Mouse (Mus musculus) stomach, embryonic 16.5 days (tissue): Measurements from ENCODE around the gene Gpat3. TPM values are rescaled to one million over a fixed set of nuclear protein-coding genes. Genes with fewer than 3 reads are reported as not detected.

ENCODE experiments used
- ATAC-seq: fragments of 200-750 bp; cut with Nextera tagmentation; 2 replicates; pipeline ENCODE4 v1.8.0; 2017; ENCODE audit warnings: moderate number of reproducible peaks, moderate TSS enrichment; ENCODE audit not compliant: insufficient read depth, low FRiP score
- H3K27ac ChIP-seq: fragments of 300-500 bp; sonication (generic); 2 replicates; pipeline ENCODE4 v1.5.1; 2014; ENCODE audit warnings: low read length
- H3K27me3 ChIP-seq: fragments of 300-500 bp; sonication (generic); 2 replicates; pipeline ENCODE4 v1.6.1; 2014; ENCODE audit warnings: low read length, control low read depth, mixed read lengths; ENCODE audit not compliant: control insufficient read depth, insufficient read depth
- H3K36me3 ChIP-seq: fragments of 300-500 bp; sonication (generic); 2 replicates; pipeline ENCODE4 v1.6.1; 2014; ENCODE audit warnings: low read length; ENCODE audit not compliant: control insufficient read depth, insufficient read depth
- H3K4me1 ChIP-seq: fragments of 300-500 bp; sonication (generic); 2 replicates; pipeline ENCODE4 v1.6.1; 2014; ENCODE audit warnings: low read length, control low read depth, mixed read lengths; ENCODE audit not compliant: control insufficient read depth, insufficient read depth
- H3K4me2 ChIP-seq: fragments of 300-500 bp; sonication (generic); 2 replicates; pipeline ENCODE4 v1.6.1; 2014; ENCODE audit warnings: low read depth, low read length, mixed read lengths
- H3K4me3 ChIP-seq: fragments of 300-500 bp; sonication (generic); replicated peaks from 2 replicates; pipeline ENCODE4 v1.5.1; 2014; ENCODE audit warnings: mild to moderate bottlenecking, low read length
- H3K9ac ChIP-seq: fragments of 300-500 bp; sonication (generic); 2 replicates; pipeline ENCODE4 v1.6.1; 2014; ENCODE audit warnings: low read length
- H3K9me3 ChIP-seq: fragments of 300-500 bp; sonication (generic); replicated peaks from 2 replicates; pipeline ENCODE4 v1.6.1; 2016; ENCODE audit warnings: low read length, control low read depth; ENCODE audit not compliant: control insufficient read depth
- WGBS: fragments of 180-500 bp; shearing (Covaris S2); extraction: QIAGEN DNeasy Blood & Tissue Kit; methylation state at CpG from one replicate; pipeline ENCODE4 v1.1.7; 2014; 5-methylcytosine and 5-hydroxymethylcytosine counted together
- polyA plus RNA-seq: library from polyadenylated mRNA; unstranded; fragments of >200 nt; fragmentation: Nextera tagmentation; extraction: Ambion mirVana; gene quantifications from 2 replicates; pipeline ENCODE4 v1.2.1, GENCODE M21; 2015

Gpat3 gene
- polyA plus RNA-seq, 1 experiment from 2014 or later: 5.0 TPM

DNA sequence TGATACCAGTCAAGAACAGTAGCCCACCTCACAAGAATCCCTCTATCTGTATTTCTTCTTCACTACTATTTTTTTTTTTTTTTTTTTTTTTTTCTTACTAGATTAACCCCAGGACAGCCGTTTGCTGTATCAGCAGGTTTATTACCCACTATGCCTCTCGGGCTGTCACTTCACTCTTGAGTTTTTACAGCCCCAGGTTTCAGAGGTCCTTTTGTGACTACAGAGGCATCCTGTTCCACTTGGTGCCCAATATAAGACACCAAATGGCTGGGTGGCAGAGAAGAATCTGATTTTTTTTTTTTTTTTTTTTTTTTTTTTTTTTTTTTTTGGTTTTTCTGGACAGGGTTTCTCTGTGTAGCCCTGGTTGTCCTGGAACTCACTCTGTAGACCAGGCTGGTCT is 1.6 kb downstream of the Gpat3 start:
- no peak for ATAC-seq
- Histone ChIP-seq H3K27me3 (peaks cover 7% of the 10 kb centered on the region), H3K4me3 (peak overlapping the region; percentile 63), H3K27ac (no peak overlapping the region), H3K36me3 (no peaks in the 10 kb centered on the region), H3K9me3 (peaks cover 2% of the 10 kb centered on the region; the same call in 1 of the 2 replicates), H3K9ac (no peak overlapping the region), H3K4me2 (peak overlapping the region; percentile 60), H3K4me1 (no peaks in the 10 kb centered on the region)
- 23% methylated on average over 2 of the region's 2 CpGs for WGBS

GRCm38 (mm10) chr5:100853963-100854362 is 8.4 kb downstream of the Gpat3 start:
- Histone ChIP-seq H3K27ac (no peak overlapping the region), H3K36me3 (no peaks in the 10 kb centered on the region), H3K9ac (no peak overlapping the region), H3K27me3 (no peaks in the 10 kb centered on the region), H3K4me1 (no peaks in the 10 kb centered on the region), H3K4me2 (no peak overlapping the region), H3K9me3 (no peaks in the 10 kb centered on the region), H3K4me3 (no peak overlapping the region)
- WGBS: 71% methylated on average over 4 of the region's 4 CpGs
- ATAC-seq: no peak

DNA sequence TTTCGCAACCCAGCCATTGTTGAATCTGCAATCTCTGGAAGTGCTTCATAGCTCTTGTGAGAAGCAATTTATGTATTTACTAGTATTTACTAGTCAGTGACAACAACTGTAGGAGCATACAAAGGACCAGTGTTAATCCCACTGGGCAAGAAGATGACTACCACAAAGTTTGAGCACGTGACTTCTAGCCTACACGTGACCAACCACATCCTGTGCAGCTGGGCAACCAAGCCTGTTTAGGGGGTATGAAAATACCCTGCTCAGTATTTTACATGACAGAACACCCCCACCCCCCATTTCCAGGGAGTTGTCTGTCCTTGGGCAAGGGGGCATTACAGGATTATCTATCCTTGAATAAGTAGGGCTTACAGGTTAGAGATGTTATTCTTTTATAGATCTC is 11.0 kb downstream of the Gpat3 start:
- Histone ChIP-seq H3K9ac (no peak overlapping the region), H3K4me1 (no peaks in the 10 kb centered on the region), H3K36me3 (no peaks in the 10 kb centered on the region), H3K27ac (no peak overlapping the region), H3K27me3 (no peaks in the 10 kb centered on the region), H3K9me3 (no peaks in the 10 kb centered on the region), H3K4me2 (no peak overlapping the region), H3K4me3 (no peak overlapping the region)
- 84% methylated on average over 3 of the region's 3 CpGs for WGBS
- no peak for ATAC-seq

DNA sequence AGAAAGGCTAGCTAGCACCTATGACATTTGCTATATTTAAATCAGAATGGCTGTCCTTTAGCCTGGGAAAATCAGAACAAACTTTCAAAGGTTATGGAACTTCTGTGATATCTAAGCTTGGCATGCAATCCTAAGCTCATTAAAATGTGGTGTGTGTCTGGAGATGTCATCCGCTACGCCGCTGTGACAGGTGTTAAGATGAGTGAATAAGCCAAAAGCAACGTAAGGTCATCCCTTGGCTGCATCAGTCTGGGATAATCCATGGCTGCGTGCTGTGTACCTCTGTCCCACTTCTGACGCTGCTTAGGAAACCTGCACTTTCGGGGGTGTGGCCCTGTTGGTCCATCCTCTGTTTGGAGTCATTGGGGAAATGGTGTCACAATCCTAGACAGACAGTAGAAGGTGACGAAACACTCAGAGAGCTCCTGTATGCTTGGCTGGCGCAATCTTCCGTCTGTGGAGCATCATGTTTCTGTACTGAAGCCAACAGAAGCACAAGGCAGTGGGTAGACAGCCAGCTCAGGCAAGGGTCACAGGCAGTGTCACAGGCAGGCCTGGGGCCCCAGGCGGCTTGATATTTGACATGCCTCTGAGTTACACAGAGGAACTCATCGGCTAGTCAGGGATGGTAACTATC is 15.0 kb downstream of the Gpat3 start:
- Histone ChIP-seq H3K4me1 (no peaks in the 10 kb centered on the region), H3K27me3 (no peaks in the 10 kb centered on the region), H3K9ac (no peak overlapping the region), H3K4me2 (no peak overlapping the region), H3K9me3 (no peaks in the 10 kb centered on the region), H3K36me3 (no peaks in the 10 kb centered on the region), H3K4me3 (no peak overlapping the region), H3K27ac (no peak overlapping the region)
- no peak for ATAC-seq
- 64% methylated on average over 12 of the region's 12 CpGs for WGBS

GRCm38 (mm10) chr5:100861140-100861539 is 15.6 kb downstream of the Gpat3 start:
- ATAC-seq: no peak
- no peaks in the 10 kb centered on the region for H3K4me1 ChIP-seq
- H3K4me2 ChIP-seq: no peak overlapping the region
- 49% methylated on average over 4 of the region's 4 CpGs for WGBS
- H3K27ac ChIP-seq: no peak overlapping the region
- no peaks in the 10 kb centered on the region for H3K27me3 ChIP-seq
- no peaks in the 10 kb centered on the region for H3K9me3 ChIP-seq
- H3K36me3 ChIP-seq: no peaks in the 10 kb centered on the region
- no peak overlapping the region for H3K4me3 ChIP-seq
- H3K9ac ChIP-seq: no peak overlapping the region

- WGBS: 79% methylated on average over 7 of the region's 7 CpGs
- Histone ChIP-seq H3K9ac (no peak overlapping the region), H3K4me2 (no peak overlapping the region), H3K27me3 (no peaks in the 10 kb centered on the region), H3K4me3 (no peak overlapping the region), H3K4me1 (no peaks in the 10 kb centered on the region), H3K9me3 (no peaks in the 10 kb centered on the region), H3K36me3 (no peaks in the 10 kb centered on the region), H3K27ac (no peak overlapping the region)
- no peak; the same call in 1 of the 2 replicates for ATAC-seq
Measured at GRCm38 (mm10) chr5:100861811-100862210, 16.3 kb downstream of the Gpat3 start.

GRCm38 (mm10) chr5:100863091-100863490 is 17.6 kb downstream of the Gpat3 start:
- H3K9me3 ChIP-seq: no peaks in the 10 kb centered on the region
- WGBS: 71% methylated on average over 2 of the region's 2 CpGs
- no peak for ATAC-seq

DNA sequence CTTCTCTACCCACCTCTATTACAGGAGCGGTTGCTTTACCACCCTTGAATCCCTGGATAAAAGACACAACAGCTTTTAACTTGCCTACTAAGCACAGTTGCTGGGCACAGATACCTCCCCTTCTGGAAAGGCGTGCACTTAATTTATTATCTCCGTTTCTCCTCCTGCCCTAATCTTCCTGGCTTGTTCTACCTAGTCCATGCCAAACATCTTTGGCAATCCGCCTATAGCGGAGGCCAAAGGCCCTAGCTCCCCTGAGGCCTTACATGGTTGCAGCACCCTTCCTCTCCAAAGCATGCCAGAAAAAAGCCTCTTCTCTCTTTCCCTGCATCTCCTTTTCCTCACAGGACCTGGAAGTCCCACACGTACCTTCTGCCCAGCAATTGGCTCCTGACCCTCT is 18.9 kb downstream of the Gpat3 start:
- no peaks in the 10 kb centered on the region for H3K9me3 ChIP-seq
- H3K9ac ChIP-seq: no peak overlapping the region
- no peak overlapping the region for H3K4me3 ChIP-seq
- H3K27me3 ChIP-seq: no peaks in the 10 kb centered on the region
- H3K27ac ChIP-seq: no peak overlapping the region
- ATAC-seq: no peak
- WGBS: 83% methylated on average over 6 of the region's 6 CpGs
- H3K36me3 ChIP-seq: no peaks in the 10 kb centered on the region
- H3K4me2 ChIP-seq: no peak overlapping the region
- H3K4me1 ChIP-seq: no peaks in the 10 kb centered on the region

More at GRCm38 (mm10) chr5:100863091-100863490, 17.6 kb downstream of the Gpat3 start:
- no peaks in the 10 kb centered on the region for H3K36me3 ChIP-seq
- H3K27me3 ChIP-seq: no peaks in the 10 kb centered on the region
- H3K4me1 ChIP-seq: no peaks in the 10 kb centered on the region
- H3K9ac ChIP-seq: no peak overlapping the region
- no peak overlapping the region for H3K27ac ChIP-seq
- no peak overlapping the region for H3K4me3 ChIP-seq
- H3K4me2 ChIP-seq: no peak overlapping the region

DNA sequence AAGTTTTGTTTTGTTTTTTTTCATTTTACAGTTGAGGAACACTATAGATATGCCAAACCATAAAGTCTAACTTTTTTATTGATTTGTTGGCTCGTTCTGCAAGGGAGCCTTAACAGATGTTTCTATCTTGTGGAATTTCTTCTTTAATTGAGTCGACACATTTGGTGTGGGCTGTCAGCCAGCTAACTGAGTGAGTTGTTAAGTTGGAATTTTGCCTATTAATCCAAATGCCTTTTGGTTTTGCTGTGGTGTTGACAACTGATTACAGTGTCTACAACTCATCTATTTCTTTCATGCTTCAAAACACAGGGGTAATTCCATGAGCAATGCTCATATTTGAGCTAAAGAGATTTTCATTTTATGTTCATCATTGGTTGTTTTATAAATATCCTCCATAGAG is 20.7 kb downstream of the Gpat3 start:
- Histone ChIP-seq H3K9ac (no peak overlapping the region), H3K36me3 (no peaks in the 10 kb centered on the region), H3K4me1 (no peaks in the 10 kb centered on the region), H3K27me3 (no peaks in the 10 kb centered on the region), H3K27ac (no peak overlapping the region), H3K9me3 (no peaks in the 10 kb centered on the region), H3K4me2 (no peak overlapping the region), H3K4me3 (no peak overlapping the region)
- no peak for ATAC-seq
- WGBS: 34% methylated on average over 2 of the region's 2 CpGs
